Mouse (Mus musculus) heart, embryonic 11.5 days (tissue): ENCODE results near the gene Olfr181. TPM values are rescaled to one million over a fixed set of nuclear protein-coding genes. Genes with fewer than 3 reads are reported as not detected.

Experiments
- ATAC-seq: fragments of 200-750 bp; cut with Nextera tagmentation; replicated peaks from 2 replicates; pipeline ENCODE4 v1.8.0; 2017; ENCODE audit warnings: moderate library complexity; ENCODE audit not compliant: insufficient number of reproducible peaks, low FRiP score, low TSS enrichment
- H3K27ac ChIP-seq: fragments of 300-500 bp; sonication (generic); 2 replicates; pipeline ENCODE4 v1.5.1; 2014; ENCODE audit warnings: mild to moderate bottlenecking, low read depth, low read length
- H3K27me3 ChIP-seq: fragments of 300-500 bp; sonication (generic); 2 replicates; pipeline ENCODE4 v1.6.1; 2014; ENCODE audit warnings: mild to moderate bottlenecking, low read length, mixed read lengths; ENCODE audit not compliant: control insufficient read depth, insufficient read depth
- H3K36me3 ChIP-seq: fragments of 300-500 bp; sonication (generic); 2 replicates; pipeline ENCODE4 v1.6.1; 2014; ENCODE audit warnings: mild to moderate bottlenecking, low read length, moderate library complexity, mixed read lengths; ENCODE audit not compliant: control insufficient read depth, insufficient read depth
- H3K4me1 ChIP-seq: fragments of 300-500 bp; sonication (generic); 2 replicates; pipeline ENCODE4 v1.6.1; 2014; ENCODE audit warnings: low read length; ENCODE audit not compliant: control insufficient read depth, insufficient read depth
- H3K4me2 ChIP-seq: fragments of 300-500 bp; sonication (generic); 2 replicates; pipeline ENCODE4 v1.6.1; 2014; ENCODE audit warnings: mild to moderate bottlenecking, moderate library complexity
- H3K4me3 ChIP-seq: fragments of 300-500 bp; sonication (generic); 2 replicates; pipeline ENCODE4 v1.5.1; 2014; ENCODE audit warnings: low read depth, low read length
- H3K9ac ChIP-seq: fragments of 300-500 bp; sonication (generic); 2 replicates; pipeline ENCODE4 v1.6.1; 2014; ENCODE audit warnings: mild to moderate bottlenecking, low read depth, low read length, moderate library complexity
- H3K9me3 ChIP-seq: fragments of 300-500 bp; sonication (generic); replicated peaks from 2 replicates; pipeline ENCODE4 v1.6.1; 2016; ENCODE audit warnings: low read length; ENCODE audit not compliant: control insufficient read depth
- WGBS: fragments of 180-500 bp; shearing (Covaris S2); extraction: QIAGEN DNeasy Blood & Tissue Kit; methylation state at CpG from one replicate; pipeline ENCODE4 v1.1.7; 2014; ENCODE audit not compliant: insufficient replicate concordance; 5-methylcytosine and 5-hydroxymethylcytosine counted together
- polyA plus RNA-seq: library from polyadenylated mRNA; unstranded; fragments of >200 nt; fragmentation: Nextera tagmentation; extraction: Ambion mirVana; gene quantifications from 2 replicates; pipeline ENCODE4 v1.2.1, GENCODE M21; 2014

The Olfr181 gene
- polyA plus RNA-seq = not detected in 2 replicates

DNA sequence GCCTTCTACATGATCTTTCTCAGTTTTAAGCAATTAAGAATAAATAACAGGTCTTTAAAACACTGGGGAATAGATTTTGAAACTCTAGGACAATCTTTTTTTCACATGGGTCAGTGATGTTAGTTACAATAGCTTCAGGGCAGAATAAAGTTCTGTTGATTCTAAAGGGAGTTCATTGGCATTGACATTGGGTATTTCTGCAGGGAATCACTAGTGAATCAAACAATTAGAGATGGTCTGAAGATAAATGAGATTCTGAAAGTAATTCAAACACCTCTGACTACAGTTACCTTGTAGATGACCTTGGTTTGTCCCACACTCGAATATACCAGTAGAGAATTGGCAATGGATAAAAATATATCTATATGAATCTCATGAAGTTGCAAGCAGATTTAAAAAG, at the start of gene Olfr181:
Olfr181 (minus strand) TSS at position 101 of the 400 bp plus-strand sequence.
- Histone ChIP-seq H3K27ac (no peak within 1 kb of the TSS), H3K9ac (no peak within 1 kb of the TSS), H3K4me2 (no peak within 1 kb of the TSS), H3K4me1 (no peaks in the 10 kb centered on the region), H3K4me3 (no peak within 1 kb of the TSS), H3K27me3 (no peaks in the 10 kb centered on the region), H3K36me3 (no peaks in the 10 kb centered on the region), H3K9me3 (no peaks in the 10 kb centered on the region)
- 40% methylated on average over 1 of the region's 1 CpGs for WGBS
- ATAC-seq = no peak

DNA sequence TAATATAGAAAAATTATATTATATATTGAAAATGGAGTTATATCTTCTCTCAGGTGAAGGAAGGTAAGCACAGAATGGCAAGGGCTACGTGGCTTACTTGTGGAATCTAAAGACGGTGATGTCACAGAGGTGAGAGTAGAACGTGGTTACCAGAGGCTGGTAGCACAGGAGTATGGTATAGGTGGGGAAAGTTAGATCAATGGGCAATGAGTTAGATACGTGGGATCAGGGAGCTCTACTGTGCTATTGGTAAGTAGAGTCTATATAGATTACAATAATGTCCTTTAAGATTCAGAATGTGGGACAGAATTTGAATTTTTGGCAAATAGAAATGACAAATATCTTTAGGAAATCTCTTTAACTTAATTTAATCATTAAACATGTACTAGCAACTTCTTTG, 737 bp upstream of the Olfr181 start, which contains the start of gene Olfr180:
Olfr180 (minus strand) TSS at position 101 of the 400 bp plus-strand sequence.
- Histone ChIP-seq H3K4me3 (no peak within 1 kb of the TSS), H3K9ac (no peak within 1 kb of the TSS), H3K4me2 (no peak within 1 kb of the TSS), H3K4me1 (no peaks in the 10 kb centered on the region), H3K27ac (no peak within 1 kb of the TSS), H3K36me3 (no peaks in the 10 kb centered on the region), H3K9me3 (no peaks in the 10 kb centered on the region), H3K27me3 (no peaks in the 10 kb centered on the region)
- WGBS = 72% methylated on average over 4 of the region's 4 CpGs
- ATAC-seq = no peak

DNA sequence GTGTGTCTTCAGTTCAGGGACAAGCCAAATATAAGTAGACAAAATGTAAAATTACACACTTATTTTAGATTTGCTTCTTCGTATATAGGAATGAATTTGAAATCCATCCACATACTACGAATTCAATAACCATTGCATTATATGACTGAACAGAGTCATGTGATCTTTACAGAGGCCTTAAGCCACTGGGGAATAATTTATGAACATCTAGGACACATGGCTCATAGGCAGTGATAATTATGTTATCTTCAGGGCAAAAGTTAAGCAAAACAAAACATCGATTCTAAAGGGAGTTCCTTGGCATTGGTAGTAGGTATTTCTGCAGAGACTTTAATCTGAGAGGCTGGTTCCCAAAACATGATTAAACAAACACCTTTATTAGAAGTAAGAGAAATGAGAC, 36.6 kb downstream of the Olfr181 start, which contains the start of gene Olfr178:
Olfr178 (minus strand) TSS at position 101 of the 400 bp plus-strand sequence.
- Histone ChIP-seq H3K4me3 (no peak within 1 kb of the TSS), H3K4me1 (no peaks in the 10 kb centered on the region), H3K9ac (no peak within 1 kb of the TSS), H3K36me3 (no peaks in the 10 kb centered on the region), H3K27ac (no peak within 1 kb of the TSS), H3K27me3 (no peaks in the 10 kb centered on the region), H3K4me2 (no peak within 1 kb of the TSS), H3K9me3 (no peaks in the 10 kb centered on the region)
- ATAC-seq = no peak
- WGBS = 78% methylated on average over 3 of the region's 3 CpGs

DNA sequence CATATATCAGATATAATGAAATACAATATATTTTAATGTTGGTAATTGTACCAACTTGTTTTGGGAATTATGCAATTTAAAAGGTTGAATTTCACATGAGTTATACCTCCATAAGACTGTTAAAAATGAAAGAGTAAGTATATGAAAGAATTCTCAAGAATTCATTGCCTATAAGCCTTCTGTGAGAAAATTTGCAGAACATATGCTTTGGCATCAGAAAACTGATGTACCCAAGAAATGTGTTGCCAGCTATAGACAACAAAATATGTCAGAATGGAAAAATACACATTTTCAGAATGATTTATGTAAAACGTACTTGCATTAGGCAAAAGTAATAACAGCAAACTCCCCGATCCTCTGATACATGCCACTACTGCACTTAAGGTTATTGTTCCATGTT, 44.1 kb downstream of the Olfr181 start:
- Histone ChIP-seq H3K27ac (no peak overlapping the region), H3K4me2 (no peak overlapping the region), H3K4me1 (no peaks in the 10 kb centered on the region), H3K27me3 (no peaks in the 10 kb centered on the region), H3K36me3 (no peaks in the 10 kb centered on the region), H3K4me3 (no peak overlapping the region), H3K9me3 (no peaks in the 10 kb centered on the region), H3K9ac (no peak overlapping the region)
- ATAC-seq = no peak
- WGBS = 90% methylated on average over 2 of the region's 2 CpGs

Other genes with a start within 250 kb of the Olfr181 start
- gene Gpr15, start 209.7 kb downstream of the Olfr181 start, polyA plus RNA-seq = not detected in 2 replicates
- 113 and 122 TPM in 2 replicates for gene Cldnd1, start 200.8 kb downstream of the Olfr181 start, polyA plus RNA-seq
- gene Olfr172, start 165.6 kb downstream of the Olfr181 start, polyA plus RNA-seq = not detected in 2 replicates
- not detected in 2 replicates for gene Olfr173, start 128.5 kb downstream of the Olfr181 start, polyA plus RNA-seq
- gene Olfr175-ps1, start 102.0 kb downstream of the Olfr181 start, polyA plus RNA-seq = not detected in 2 replicates
- not detected in 2 replicates for gene Olfr177, start 54.0 kb downstream of the Olfr181 start, polyA plus RNA-seq
- not detected in 2 replicates for gene Olfr178, start 36.7 kb downstream of the Olfr181 start, polyA plus RNA-seq
- not detected in 2 replicates for gene Olfr180, start 637 bp upstream of the Olfr181 start, polyA plus RNA-seq
- gene Olfr183, start 66.6 kb upstream of the Olfr181 start, polyA plus RNA-seq = not detected in 2 replicates
- not detected in 2 replicates for gene Olfr186, start 101.5 kb upstream of the Olfr181 start, polyA plus RNA-seq
- not detected in 2 replicates for gene Olfr187, start 111.0 kb upstream of the Olfr181 start, polyA plus RNA-seq
- gene Olfr190, start 149.2 kb upstream of the Olfr181 start, polyA plus RNA-seq = not detected in 2 replicates
- gene Olfr191, start 161.1 kb upstream of the Olfr181 start, polyA plus RNA-seq = not detected in 2 replicates
- gene Olfr193, start 183.1 kb upstream of the Olfr181 start, polyA plus RNA-seq = not detected in 2 replicates
- gene Olfr194, start 192.3 kb upstream of the Olfr181 start, polyA plus RNA-seq = not detected in 2 replicates
- gene Olfr195, start 218.3 kb upstream of the Olfr181 start, polyA plus RNA-seq = not detected in 2 replicates
- gene Olfr196, start 241.7 kb upstream of the Olfr181 start, polyA plus RNA-seq = not detected in 2 replicates